Mouse (Mus musculus) testis, adult 2 months (tissue): ENCODE data around the gene Tec.

Experiments used
- CTCF ChIP-seq: fragments of 200-500 bp; IDR thresholded peaks from 2 replicates; pipeline ENCODE4 v1.5.1; 2012; ENCODE audit warnings: low read depth, mild to moderate bottlenecking, inconsistent platforms, low read length, moderate library complexity; ENCODE audit not compliant: control insufficient read depth, insufficient read depth, insufficient replicate concordance
- POLR2A ChIP-seq: fragments of 200-500 bp; IDR thresholded peaks from 2 replicates; pipeline ENCODE4 v1.6.1; 2012; ENCODE audit warnings: low read depth, mild to moderate bottlenecking, inconsistent platforms, low read length, moderate library complexity; ENCODE audit not compliant: control insufficient read depth

- no peak for TF ChIP-seq POLR2A
- no peak for TF ChIP-seq CTCF
Observed at GRCm38 (mm10) chr5:72798563-72798962, 69.7 kb downstream of the Tec start.
